Mouse (Mus musculus) embryo, embryonic 11 days (tissue): ENCODE results near the gene Olfr376.

ENCODE experiments used
- DNase-seq: peaks from one replicate; pipeline ENCODE4 v3.0.0-alpha.2; 2015

Olfr376 gene

DNA sequence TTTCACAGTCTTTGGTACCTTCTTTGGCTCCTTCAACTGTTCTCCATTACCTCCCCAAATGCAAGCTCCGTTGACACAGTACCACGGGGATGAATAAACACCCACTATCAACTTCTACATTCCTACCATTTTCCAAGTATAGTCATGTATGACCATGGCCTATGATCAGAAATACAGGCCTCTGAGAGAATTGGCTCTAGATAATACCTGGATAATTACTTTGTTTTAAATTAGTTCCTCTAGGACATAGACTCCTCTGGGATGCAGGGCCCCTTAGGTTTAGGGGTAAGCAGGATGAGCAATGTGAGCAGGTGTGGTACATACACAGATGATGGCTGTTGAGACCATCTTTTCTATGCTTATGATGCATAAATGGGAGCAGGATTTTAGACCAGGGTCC, at the start of gene Olfr376:
Gene Olfr376, plus strand, starts transcription at position 301 of the 400 bp plus-strand sequence.
- DNase-seq: no peak

DNA sequence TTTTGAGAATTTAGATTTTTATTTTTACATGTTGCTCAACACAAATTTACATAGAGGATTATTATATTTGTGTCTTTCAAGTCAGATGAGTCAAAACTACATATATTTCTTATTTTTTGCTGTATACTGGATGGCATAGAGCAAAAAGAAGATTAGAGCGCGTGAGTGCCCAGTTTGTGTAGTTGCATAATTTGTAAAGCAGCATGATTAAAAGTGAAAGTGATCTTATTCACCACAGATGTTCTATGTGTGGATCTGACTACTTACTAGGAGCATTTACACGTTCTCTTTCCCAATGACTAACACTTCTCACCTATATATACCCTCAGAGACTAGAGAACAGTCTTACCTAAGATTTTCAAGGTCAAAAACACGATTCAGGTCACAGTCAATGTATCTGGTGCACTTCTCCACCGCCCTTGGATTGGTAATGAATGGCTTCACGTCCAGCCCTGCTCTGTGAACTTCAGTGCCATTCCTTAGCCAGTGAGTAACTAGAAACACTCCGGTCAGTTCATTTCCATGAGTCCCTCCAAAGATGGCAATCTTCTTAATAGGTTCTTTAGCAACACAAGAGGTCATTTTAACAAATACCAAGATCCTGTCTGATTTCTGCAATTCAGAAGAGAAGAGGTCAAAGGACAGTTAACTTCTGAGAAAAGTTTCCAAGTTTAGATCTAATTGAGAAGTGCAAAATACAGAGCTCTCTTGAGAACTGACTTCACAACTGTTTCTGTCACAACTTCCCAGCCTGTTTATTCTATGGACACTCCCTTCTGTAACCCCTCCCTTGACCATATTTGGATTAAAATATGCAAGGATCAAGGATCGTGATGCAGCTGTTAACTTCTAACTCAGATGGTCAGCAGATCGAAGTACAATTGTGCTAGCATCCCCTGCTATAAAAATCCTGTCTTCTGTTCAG, 46.9 kb upstream of the Olfr376 start:
- DNase-seq: no peak

DNA sequence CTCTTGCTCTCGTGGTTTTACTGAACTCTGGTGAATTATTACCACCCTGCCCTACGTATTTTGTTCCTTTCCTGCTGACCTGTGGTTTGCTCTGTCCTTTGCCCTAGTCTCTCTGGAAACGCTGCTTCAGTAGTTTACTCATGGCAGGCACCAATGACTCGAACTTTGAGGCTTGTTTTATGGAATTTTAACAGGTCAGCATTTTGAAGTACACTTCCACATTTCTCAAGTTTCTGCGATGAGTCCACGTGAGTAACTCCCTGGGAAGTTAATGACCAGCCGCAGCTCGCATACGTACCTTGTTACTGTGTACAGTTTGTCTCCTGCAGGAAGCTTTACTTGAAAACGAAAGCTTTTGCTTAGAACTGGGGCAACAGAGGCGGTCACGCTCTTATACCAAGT, 44.6 kb upstream of the Olfr376 start:
- DNase-seq: peak; percentile 4

DNA sequence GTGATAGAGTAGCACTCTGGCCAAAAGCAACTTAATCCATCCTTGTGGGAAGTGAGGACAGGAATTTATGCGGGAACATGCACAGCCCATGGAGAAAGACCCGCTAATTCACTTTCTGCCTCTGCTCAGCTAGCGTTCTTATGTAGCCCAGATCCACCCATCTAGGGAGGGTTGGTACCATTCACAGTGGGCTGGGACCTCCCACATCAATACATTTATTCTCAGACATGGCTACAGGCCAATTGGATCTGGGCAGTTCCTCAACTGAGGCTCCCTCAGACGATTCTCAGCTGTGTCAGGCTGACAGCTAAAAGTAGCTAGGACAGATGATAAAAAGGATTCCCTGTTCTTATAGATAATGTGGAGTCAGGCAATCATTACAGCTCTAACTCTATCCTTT, 43.7 kb upstream of the Olfr376 start:
- DNase-seq: no peak

DNA sequence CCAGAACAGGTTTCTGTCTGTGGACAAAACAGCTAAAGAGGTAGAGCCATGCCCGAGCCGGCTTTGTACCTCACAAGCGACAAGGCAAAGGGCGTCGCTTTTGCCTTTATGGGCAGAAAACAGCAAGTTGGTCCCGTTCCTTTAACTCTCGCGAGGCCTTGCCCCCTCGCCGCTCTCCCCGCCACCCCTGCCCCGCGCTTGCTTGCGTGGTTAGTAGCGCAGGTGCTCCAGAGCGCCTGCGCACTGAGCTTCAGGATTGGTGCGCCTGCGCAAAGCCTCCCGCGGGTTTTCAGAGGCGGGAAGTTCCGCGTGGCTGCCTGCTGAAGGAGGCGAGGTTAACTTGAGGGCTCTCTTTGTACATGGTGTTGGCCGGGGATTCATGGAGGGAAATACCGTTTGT, 41.6 kb upstream of the Olfr376 start, which contains the start of the genes Aspa, Gm49340 and Spata22:
Gene Aspa, minus strand, starts transcription at position 155 of the 400 bp plus-strand sequence.
Gene Gm49340, plus strand, starts transcription at position 300 of the 400 bp plus-strand sequence.
Gene Spata22, plus strand, starts transcription at position 300 of the 400 bp plus-strand sequence.
- no peak for DNase-seq

DNA sequence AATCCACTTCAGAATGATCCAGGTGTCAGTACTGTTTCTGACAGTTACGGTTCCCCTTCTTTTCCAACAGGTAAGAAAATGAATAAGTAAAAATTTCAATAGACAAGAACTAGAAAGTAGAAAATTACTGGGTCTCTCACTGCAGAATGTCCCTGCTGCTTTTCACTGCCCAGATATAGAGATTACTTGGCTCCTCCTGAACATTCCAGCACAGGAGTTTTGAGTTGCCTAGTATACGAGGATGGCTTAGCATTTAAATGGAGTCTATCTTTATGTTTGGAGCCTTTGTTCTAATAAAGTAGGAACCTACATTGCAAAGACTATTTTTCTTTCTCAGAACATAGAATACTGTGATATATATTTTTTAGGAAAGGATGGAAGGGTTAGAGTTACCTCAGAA, 37.7 kb upstream of the Olfr376 start:
- DNase-seq: no peak

DNA sequence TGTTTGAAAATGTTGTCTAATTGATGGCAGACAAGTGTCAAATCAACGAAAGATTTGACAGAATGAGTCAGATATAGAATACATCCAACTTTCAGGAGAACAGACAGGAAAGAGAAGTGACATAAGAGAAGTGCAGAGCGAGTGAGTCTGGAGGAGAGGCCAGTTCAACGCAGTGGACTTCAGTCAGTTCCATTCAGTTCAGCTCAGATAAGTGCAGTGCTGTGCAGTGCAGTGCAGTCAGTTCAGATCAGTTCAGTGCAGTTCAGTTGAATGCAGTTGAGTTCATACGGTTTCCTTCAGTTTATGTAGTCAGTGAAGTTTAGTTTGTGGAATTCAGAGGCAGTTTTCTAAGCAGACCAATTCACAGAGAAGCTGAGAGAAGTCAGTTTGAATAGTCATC, 34.1 kb upstream of the Olfr376 start:
- no peak for DNase-seq

DNA sequence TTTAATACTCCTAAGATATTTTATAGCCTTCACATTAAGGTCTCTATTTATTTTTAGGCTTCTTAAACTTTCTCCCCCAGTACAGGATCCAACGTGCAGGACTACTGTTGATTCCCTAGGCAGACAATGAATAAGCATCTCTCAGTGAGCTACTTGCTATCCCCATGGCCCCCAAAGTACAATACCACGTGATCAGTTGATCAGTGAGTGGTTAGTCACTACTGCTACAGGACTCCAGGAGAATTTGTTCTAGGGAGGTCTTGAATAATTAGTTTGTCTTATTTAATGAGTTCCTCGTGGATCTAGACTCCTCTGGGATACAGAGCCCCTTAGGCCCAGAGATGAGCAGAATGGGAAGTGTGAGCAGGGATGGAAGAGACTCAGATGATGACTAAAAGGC, 20.6 kb upstream of the Olfr376 start, which contains the start of gene Olfr20:
Gene Olfr20, plus strand, starts transcription at position 301 of the 400 bp plus-strand sequence.
- DNase-seq: no peak

DNA sequence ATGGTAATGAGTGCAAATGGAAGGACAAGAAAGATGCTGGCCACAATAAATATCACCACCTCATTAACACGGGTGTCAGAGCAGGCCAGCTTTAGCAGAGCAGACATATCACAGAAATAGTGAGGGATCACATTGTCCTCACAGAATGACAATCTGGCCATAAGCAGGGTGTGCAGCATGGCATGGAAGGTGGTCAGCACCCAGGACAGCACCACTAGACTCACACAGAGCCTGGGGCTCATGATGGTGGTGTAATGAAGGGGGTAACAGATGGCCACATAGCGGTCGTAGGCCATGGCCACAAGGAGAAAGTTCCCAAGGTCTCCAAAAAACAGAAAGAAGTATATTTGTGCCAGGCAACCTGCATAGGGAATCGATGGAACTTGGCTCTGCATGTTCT, 24.3 kb downstream of the Olfr376 start:
- no peak for DNase-seq

DNA sequence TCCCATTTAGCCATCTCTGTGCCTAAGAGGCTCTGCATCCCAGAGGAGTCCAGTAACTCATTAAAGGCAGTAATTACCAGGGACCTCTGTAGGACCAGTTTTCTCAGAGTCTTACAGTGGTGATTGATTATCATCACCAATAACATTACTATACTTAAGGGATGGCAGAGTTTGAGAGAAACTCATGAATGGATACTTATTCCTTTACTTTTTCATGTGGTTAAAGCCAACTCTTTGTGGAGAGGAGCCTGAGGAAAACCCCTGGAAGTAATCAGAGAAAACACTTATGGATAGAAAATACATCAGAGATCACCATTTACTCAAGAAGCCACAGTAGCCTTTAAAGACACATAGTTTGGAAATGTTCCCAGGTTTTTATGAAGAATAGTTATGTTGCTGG, 28.5 kb downstream of the Olfr376 start, which contains the start of gene Olfr1:
Gene Olfr1, minus strand, starts transcription at position 101 of the 400 bp plus-strand sequence.
- no peak for DNase-seq
